Comparison of ENCODE assay signal across 8 mouse cellular contexts in genomic region chr14:76532257-76533169, GRCm38 (mm10). TPM values are rescaled to one million over a fixed set of nuclear protein-coding genes. Genes with fewer than 3 reads are reported as not detected.
DNase-seq lines count a peak whose midpoint lies in the region; ATAC-seq and TF ChIP-seq lines count a peak whose summit lies in the region.

No protein-coding gene starts in this region.

- WGBS in hindbrain, embryonic 14.5 days: 29% methylated on average over 20 of the region's 20 CpGs
- 45% methylated on average over 20 of the region's 20 CpGs for WGBS in neural tube, embryonic 12.5 days

- no peak for TF ChIP-seq CTCF in layer of hippocampus, adult 2 months (conservative IDR thresholded peaks at IDR 0.05)

- peaks cover 20% of the 10 kb centered on the region for H3K4me1 ChIP-seq in hindbrain, embryonic 14.5 days (replicated peaks; ENCODE audit: control insufficient read depth, insufficient read depth, low read length)
- H3K4me1 ChIP-seq in neural tube, embryonic 12.5 days: peaks cover 28% of the 10 kb centered on the region

- H3K4me2 ChIP-seq in hindbrain, embryonic 14.5 days (replicated peaks): peak overlapping the region; percentile 49
- peak overlapping the region; percentile 55 for H3K4me2 ChIP-seq in neural tube, embryonic 12.5 days (replicated peaks)

- H3K27ac ChIP-seq in layer of hippocampus, adult 2 months: peak overlapping the region; percentile 36; the same call in 1 of the 2 replicates
- H3K27ac ChIP-seq in hindbrain, embryonic 14.5 days: peak overlapping the region; percentile 82
- peak overlapping the region; percentile 6 for H3K27ac ChIP-seq in neural tube, embryonic 12.5 days

- H3K36me3 ChIP-seq in hindbrain, embryonic 14.5 days (replicated peaks; ENCODE audit: control insufficient read depth, insufficient read depth): no peaks in the 10 kb centered on the region
- H3K36me3 ChIP-seq in neural tube, embryonic 12.5 days: no peaks in the 10 kb centered on the region

- peak; percentile 82 for ATAC-seq in common myeloid progenitor, adult 5-6 weeks (replicated peaks; ENCODE audit: low read depth, poor library complexity, severe bottlenecking)
- ATAC-seq in hindbrain, embryonic 14.5 days (ENCODE audit: low FRiP score): peak; percentile 89
- peak; percentile 85 for ATAC-seq in neural tube, embryonic 12.5 days (ENCODE audit: low FRiP score, low read depth)

- DNase-seq in layer of hippocampus, adult 2 months (ENCODE audit: low spot score in 2 of 2): no peak
- DNase-seq in layer of hippocampus, postnatal 25 days (ENCODE audit: extremely low spot score in 1 of 2, low spot score in 1 of 2): no peak
- DNase-seq in hindbrain, embryonic 14.5 days (ENCODE audit: low spot score): peak; percentile 55
- peak; percentile 93 for DNase-seq in liver
- DNase-seq in left cerebral cortex, adult 11 months (ENCODE audit: low spot score): no peak
- DNase-seq in layer of hippocampus, adult 11-12 months (ENCODE audit: low spot score): no peak

- peak overlapping the region; percentile 45 for H3K9ac ChIP-seq in hindbrain, embryonic 14.5 days
- H3K9ac ChIP-seq in neural tube, embryonic 12.5 days: 0 out of 2 replicates have a peak overlapping the region, but pooled peaks have one; percentile 18

- no peaks in the 10 kb centered on the region for H3K9me3 ChIP-seq in hindbrain, embryonic 14.5 days (ENCODE audit: control insufficient read depth, low read length)
- no peaks in the 10 kb centered on the region for H3K9me3 ChIP-seq in neural tube, embryonic 12.5 days

- H3K27me3 ChIP-seq in hindbrain, embryonic 14.5 days (ENCODE audit: control insufficient read depth, insufficient read depth, low read length): no peaks in the 10 kb centered on the region
- H3K27me3 ChIP-seq in neural tube, embryonic 12.5 days (replicated peaks): no peaks in the 10 kb centered on the region

- no peak overlapping the region for H3K4me3 ChIP-seq in layer of hippocampus, adult 2 months
- H3K4me3 ChIP-seq in hindbrain, embryonic 14.5 days (replicated peaks; ENCODE audit: low read length): peak overlapping the region; percentile 11
- peak overlapping the region; percentile 9; the same call in 1 of the 2 replicates for H3K4me3 ChIP-seq in neural tube, embryonic 12.5 days

RNA-seq across cellular contexts. Expression of gene Serp2, which starts 24.2 kb away (rescaled TPM):
- 100 to 1,000 TPM; 142 to 158 TPM for total RNA-seq in layer of hippocampus, adult 2 months (2021)
- total RNA-seq in layer of hippocampus, postnatal 25 days (2021): 100 to 1,000 TPM; 150 to 152 TPM
- total RNA-seq in common myeloid progenitor, adult 5-6 weeks (2017): not detected in 2 replicates
- 217 and 222 TPM in 2 replicates for polyA plus RNA-seq in hindbrain, embryonic 14.5 days (2014; fragmentation: Nextera tagmentation; extraction: Ambion mirVana)
- polyA plus RNA-seq in neural tube, embryonic 12.5 days (2016; fragmentation: Nextera tagmentation; extraction: Ambion mirVana): 69.9 and 73.5 TPM in 2 replicates

Comparison
In these comparisons a context has a peak if more than half of its experiments do, and no peak if none do; other contexts are left out.
1. DNase-seq: peak in hindbrain, embryonic 14.5 days (single experiment) and liver (single experiment); none in layer of hippocampus, adult 2 months (0 of 2), layer of hippocampus, postnatal 25 days (0 of 2), left cerebral cortex, adult 11 months (single experiment) and layer of hippocampus, adult 11-12 months (single experiment).
2. H3K27ac ChIP-seq: peak in every context shown above with its lines; median percentile 82 in hindbrain, embryonic 14.5 days; 36 in layer of hippocampus, adult 2 months; 6 in neural tube, embryonic 12.5 days.
3. RNA of gene Serp2, which starts 24.2 kb away (total RNA-seq): 142 to 158 TPM in layer of hippocampus, adult 2 months and 150 to 152 TPM in layer of hippocampus, postnatal 25 days; not detected in common myeloid progenitor, adult 5-6 weeks; every median in the first group is over 100 times any median in the second.
4. Peak in every context shown above with its lines, with median percentiles within 50 percentile points of each other: ATAC-seq.